Mouse (Mus musculus) urinary bladder, postnatal 14 days (tissue): ENCODE results near the gene B4galt2.

Experiments used
- DNase-seq: peaks from one replicate; pipeline ENCODE4 v3.0.0; 2021; ENCODE audit warnings: low spot score

The B4galt2 gene

GRCm38 (mm10) chr4:117870437-117870836 is 12.8 kb downstream of the B4galt2 start:
- DNase-seq = no peak

- no peak for DNase-seq
These were observed 14.0 kb downstream of the B4galt2 start for GRCm38 (mm10) chr4:117869317-117869716.

- peak; percentile 55 for DNase-seq
These were observed 15.5 kb downstream of the B4galt2 start for GRCm38 (mm10) chr4:117867823-117868222.

- no peak for DNase-seq
These were observed 16.3 kb downstream of the B4galt2 start for GRCm38 (mm10) chr4:117867000-117867399.

GRCm38 (mm10) chr4:117866083-117866482 is 17.2 kb downstream of the B4galt2 start:
- peak; percentile 77 for DNase-seq

GRCm38 (mm10) chr4:117862823-117863222 is 20.5 kb downstream of the B4galt2 start:
- no peak for DNase-seq

- no peak for DNase-seq
These were observed 22.7 kb downstream of the B4galt2 start for GRCm38 (mm10) chr4:117860570-117860969.

- peak; percentile 73 for DNase-seq
These were observed 24.5 kb downstream of the B4galt2 start for GRCm38 (mm10) chr4:117858794-117859193.

GRCm38 (mm10) chr4:117855146-117855545 is 28.1 kb downstream of the B4galt2 start:
- no peak for DNase-seq

GRCm38 (mm10) chr4:117852152-117852868 is 31.0 kb downstream of the B4galt2 start:
- DNase-seq = no peak

- DNase-seq = no peak
These were observed 32.4 kb downstream of the B4galt2 start for GRCm38 (mm10) chr4:117850871-117851270.

GRCm38 (mm10) chr4:117850176-117850575 is 33.1 kb downstream of the B4galt2 start:
- DNase-seq = no peak

GRCm38 (mm10) chr4:117849506-117849905 is 33.8 kb downstream of the B4galt2 start:
- DNase-seq = no peak

- DNase-seq = no peak
These were observed 34.2 kb downstream of the B4galt2 start for GRCm38 (mm10) chr4:117849063-117849462.

GRCm38 (mm10) chr4:117847011-117847410 is 36.3 kb downstream of the B4galt2 start:
- DNase-seq = no peak

GRCm38 (mm10) chr4:117846261-117846660 is 37.0 kb downstream of the B4galt2 start:
- no peak for DNase-seq

GRCm38 (mm10) chr4:117845316-117845715 is 38.0 kb downstream of the B4galt2 start:
- no peak for DNase-seq

- DNase-seq = no peak
These were observed 38.8 kb downstream of the B4galt2 start for GRCm38 (mm10) chr4:117844467-117844866.

- DNase-seq = no peak
These were observed 40.2 kb downstream of the B4galt2 start for GRCm38 (mm10) chr4:117843101-117843500.

- DNase-seq = peak; percentile 35
These were observed 41.7 kb downstream of the B4galt2 start for GRCm38 (mm10) chr4:117841566-117841965.

GRCm38 (mm10) chr4:117840821-117841220 is 42.5 kb downstream of the B4galt2 start:
- DNase-seq = peak; percentile 26

- DNase-seq = peak; percentile 28
These were observed 43.9 kb downstream of the B4galt2 start for GRCm38 (mm10) chr4:117839366-117839765.

- DNase-seq = no peak
These were observed 46.0 kb downstream of the B4galt2 start for GRCm38 (mm10) chr4:117837271-117837670.

GRCm38 (mm10) chr4:117836204-117836767 is 47.0 kb downstream of the B4galt2 start:
- peak; percentile 92 for DNase-seq
